Mouse (Mus musculus) regulatory T cell (primary cell): ENCODE data around the gene Shf.

Source experiments
- in situ Hi-C: fragments of 300-600 bp; cut with MboI, MseI; formaldehyde crosslinking; loops from one replicate; pipeline ENCODE4 v1.15.1; 2025; ENCODE audit warnings: high pct_unique_total_duplicates

Gene Shf

DNA sequence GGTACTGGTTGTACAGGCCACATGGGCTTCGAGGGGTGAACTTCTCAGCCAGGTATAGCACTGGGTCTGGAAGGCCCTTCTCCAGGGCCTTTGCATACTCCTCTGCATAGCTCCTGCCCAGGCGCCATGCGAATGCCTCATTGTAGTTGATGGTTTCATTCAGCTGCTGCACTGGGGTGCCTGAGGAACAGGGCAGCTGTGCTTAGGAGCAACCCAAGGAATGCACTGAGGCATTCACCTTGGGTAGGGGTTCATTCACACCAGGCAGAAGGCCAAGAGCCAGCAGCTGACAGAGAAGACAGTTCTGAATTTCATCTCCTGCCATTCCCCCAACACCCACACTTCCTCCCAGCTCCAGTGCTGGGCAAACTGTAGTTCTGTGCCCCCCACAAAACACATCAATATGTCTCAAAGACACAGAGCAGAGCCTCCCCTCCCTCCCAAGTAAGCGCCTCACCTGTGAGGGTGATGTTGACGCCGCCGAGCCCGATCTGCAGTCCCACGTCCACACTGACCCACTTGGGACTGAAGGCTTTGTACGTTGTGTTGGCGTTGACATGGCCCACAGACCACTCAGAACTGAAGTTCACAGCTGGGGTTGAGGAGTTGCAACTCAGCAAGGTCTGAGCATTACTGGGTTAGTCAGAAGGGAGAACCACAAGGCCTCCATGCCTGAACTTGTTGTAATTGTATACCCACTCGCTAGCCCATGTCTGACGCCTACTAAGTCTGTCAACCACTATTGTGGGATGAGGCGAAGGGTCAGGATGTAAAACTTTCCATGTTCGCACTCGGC is 63.7 kb downstream of the Shf start:
- in situ Hi-C loops, result loop anchor here (5.0 kb wide), 1 partner anchor 42 kb away; no protein-coding TSS in a partner anchor

- in situ Hi-C loops, result loop anchor here (5.0 kb wide), 1 partner anchor 107 kb away; no protein-coding TSS in a partner anchor
Observed at GRCm38 (mm10) chr2:122304544-122304943, 64.4 kb downstream of the Shf start.

GRCm38 (mm10) chr2:122302574-122303241 is 66.3 kb downstream of the Shf start:
- in situ Hi-C loops, result loop anchor here (5.0 kb wide), 1 partner anchor 105 kb away; no protein-coding TSS in a partner anchor

- in situ Hi-C loops, result loop anchor here (5.0 kb wide), 1 partner anchor 105 kb away; no protein-coding TSS in a partner anchor
Observed at GRCm38 (mm10) chr2:122301921-122302573, 66.9 kb downstream of the Shf start.

DNA sequence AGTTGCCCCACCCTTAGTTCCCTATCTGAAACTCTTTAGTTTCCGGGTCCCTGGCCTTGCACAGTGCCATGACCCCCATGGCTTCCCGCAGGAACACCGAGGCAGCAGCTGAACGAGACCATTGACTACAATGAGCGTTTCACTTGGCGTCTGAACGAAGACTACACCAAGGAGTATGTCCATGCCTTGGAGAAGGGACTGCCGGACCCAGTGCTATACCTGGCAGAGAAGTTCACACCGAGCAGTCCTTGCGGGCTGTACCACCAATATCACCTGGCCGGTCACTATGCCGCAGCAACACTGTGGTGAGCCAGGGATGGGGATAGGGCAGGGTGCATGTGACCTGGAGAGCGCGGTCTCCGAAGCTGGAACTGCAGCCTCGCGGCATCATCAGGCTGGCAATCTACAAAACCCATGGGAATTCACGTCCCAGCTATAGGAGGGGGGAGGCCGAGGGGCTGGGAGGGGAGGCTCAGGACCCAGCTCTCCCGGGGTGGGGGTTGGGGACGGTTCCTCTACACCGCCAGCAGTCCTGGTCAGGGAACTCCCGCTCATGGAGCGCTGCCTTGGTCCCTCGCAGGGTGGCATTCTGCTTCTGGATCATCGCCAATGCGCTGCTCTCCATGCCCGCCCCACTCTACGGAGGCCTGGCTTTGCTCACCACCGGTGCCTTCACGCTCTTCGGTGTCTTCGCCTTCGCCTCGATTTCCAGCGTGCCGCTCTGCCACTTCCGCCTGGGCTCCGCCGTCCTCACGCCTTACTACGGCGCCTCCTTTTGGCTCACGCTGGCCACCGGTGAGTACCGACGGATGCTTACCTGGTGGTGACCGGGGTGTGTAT is 67.7 kb downstream of the Shf start:
- in situ Hi-C loops, result loop anchor here (5.0 kb wide), 1 partner anchor 104 kb away; no protein-coding TSS in a partner anchor

- in situ Hi-C loops, result loop anchor here (5.0 kb wide), 1 partner anchor 103 kb away; no protein-coding TSS in a partner anchor
Observed at GRCm38 (mm10) chr2:122300656-122301020, 68.3 kb downstream of the Shf start.

DNA sequence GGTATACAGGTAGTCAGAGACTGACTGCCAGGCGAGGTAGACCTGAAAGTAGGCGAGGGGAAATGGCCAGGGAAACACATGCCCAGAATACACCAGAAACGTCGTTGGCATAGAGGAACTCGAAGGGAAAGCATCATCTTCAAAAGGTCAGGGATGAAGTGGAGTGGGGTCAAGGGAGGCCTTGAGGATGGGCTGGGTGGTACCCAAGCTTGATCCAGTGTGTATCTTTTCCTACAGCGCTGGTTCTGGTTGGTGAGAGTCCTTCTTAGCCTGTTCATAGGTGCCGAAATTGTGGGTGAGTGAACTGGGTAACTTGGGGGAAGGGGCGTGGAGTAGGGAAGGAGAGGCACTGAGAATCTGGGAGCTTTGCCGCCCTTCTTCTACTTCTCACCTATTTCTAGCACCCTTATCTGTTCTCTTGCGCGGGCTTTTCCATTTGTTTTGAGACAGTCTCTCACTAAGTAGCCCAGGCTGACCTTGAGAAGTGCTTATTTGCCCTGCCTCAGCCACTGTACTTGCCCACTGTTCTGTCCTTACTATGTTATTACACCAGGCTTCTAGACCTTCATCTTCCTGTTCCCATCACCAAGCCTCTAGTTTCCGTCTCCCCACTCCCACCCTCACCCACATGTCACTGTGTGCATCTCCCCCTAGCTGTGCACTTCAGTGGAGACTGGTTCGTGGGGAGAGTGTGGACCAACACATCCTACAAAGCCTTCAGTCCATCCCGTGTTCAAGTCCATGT is 68.9 kb downstream of the Shf start:
- in situ Hi-C loops, result loop anchor here (5.0 kb wide), 1 partner anchor 103 kb away; no protein-coding TSS in a partner anchor
